Mouse (Mus musculus): ENCODE results near the gene Lbhd1.
"Not testable (repeated sequence)": the region's sequence is repeated elsewhere in the genome, so short reads cannot be mapped to it uniquely, and the experiment has no call there.

Gene Lbhd1

DNA sequence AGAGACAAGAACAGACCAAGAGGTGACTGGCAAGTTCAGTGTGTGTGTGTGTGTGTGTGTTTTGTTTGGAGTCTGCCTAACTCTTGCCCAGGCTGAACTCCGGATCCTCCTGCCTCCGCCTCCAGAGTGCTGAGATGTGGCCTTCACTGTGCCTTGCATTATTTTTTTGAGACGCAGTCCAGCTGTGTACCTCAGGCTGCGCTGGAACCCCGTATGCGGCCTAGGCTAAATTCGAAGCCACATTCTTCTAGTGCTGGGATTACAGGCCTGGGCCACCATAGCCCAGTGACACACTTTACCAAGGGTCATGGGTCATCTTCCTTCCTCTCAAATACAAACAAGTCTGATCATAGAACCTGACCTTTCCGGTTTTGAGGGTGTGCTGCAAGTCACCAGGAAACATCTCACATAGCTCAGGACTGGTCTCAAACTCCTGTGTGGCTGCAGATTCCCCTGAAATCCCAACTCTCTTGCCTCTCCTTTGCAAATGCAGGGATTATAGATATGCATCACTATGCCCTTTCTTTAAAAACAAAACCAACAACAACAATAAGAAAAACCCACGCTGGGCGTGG is 11.2 kb upstream of the Lbhd1 start:
- DNase-seq, result no peak

- no peak for DNase-seq
Measured at GRCm38 (mm10) chr19:8875031-8875430, 8.5 kb upstream of the Lbhd1 start.

GRCm38 (mm10) chr19:8880311-8881033 is 3.1 kb upstream of the Lbhd1 start, which contains the start of gene Uqcc3:
TSS of gene Uqcc3 (minus strand) at chr19:8880923.
- DNase-seq, result peak; percentile 95

- no peak for DNase-seq
Measured at GRCm38 (mm10) chr19:8881034-8881392, 2.5 kb upstream of the Lbhd1 start.

- no peak for DNase-seq
Measured at GRCm38 (mm10) chr19:8886916-8887584, 3.5 kb downstream of the Lbhd1 start.

GRCm38 (mm10) chr19:8887585-8888463 is 4.3 kb downstream of the Lbhd1 start:
- DNase-seq, result no peak

DNA sequence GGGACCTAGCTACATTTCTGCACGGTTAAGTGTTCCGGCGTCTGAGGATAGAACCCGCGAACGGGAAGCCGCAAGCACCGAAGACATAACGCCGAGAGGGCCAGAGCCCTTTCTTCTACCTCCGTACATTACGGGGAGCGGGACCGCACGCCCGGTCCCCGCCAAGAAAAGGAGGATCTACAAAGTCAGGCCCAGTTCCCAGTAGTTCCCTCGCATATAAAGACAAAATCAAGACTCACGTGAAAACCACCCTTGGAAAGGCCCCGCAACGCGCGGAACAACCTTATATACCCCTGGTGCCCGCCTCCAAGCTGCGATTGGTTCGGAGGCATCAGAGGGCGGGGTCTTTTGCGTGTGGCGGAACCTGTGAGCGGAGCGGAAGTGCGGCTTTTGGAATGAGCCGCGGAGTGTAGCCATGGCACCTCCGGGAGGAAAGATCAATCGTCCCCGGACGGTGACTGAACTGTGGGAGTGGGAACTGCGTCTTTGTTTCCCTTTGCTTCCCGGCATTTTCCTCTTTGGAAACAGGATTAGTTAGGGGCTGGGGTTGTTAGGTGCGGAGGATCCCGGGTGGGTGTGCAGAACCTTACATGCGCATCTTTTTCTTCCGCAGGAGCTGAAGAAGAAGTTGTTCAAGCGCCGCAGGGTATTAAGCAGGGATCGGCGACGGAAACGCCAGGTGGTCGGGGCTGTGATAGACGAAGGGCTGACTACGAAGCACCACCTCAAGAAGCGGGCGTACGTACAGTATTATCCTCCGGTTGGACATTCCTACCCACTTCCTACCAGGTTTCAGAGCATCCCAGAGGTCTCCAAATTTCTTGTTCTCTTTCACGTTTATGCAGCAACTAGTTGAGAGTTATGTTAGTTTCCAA is 5.2 kb downstream of the Lbhd1 start, which contains the start of the genes 1810009A15Rik and Gm49416:
TSS of gene 1810009A15Rik (plus strand) at position 343 of the 875 bp plus-strand sequence.
TSS of gene Gm49416 (plus strand) at position 416 of the 875 bp plus-strand sequence.
- DNase-seq, result peak; percentile 99

DNA sequence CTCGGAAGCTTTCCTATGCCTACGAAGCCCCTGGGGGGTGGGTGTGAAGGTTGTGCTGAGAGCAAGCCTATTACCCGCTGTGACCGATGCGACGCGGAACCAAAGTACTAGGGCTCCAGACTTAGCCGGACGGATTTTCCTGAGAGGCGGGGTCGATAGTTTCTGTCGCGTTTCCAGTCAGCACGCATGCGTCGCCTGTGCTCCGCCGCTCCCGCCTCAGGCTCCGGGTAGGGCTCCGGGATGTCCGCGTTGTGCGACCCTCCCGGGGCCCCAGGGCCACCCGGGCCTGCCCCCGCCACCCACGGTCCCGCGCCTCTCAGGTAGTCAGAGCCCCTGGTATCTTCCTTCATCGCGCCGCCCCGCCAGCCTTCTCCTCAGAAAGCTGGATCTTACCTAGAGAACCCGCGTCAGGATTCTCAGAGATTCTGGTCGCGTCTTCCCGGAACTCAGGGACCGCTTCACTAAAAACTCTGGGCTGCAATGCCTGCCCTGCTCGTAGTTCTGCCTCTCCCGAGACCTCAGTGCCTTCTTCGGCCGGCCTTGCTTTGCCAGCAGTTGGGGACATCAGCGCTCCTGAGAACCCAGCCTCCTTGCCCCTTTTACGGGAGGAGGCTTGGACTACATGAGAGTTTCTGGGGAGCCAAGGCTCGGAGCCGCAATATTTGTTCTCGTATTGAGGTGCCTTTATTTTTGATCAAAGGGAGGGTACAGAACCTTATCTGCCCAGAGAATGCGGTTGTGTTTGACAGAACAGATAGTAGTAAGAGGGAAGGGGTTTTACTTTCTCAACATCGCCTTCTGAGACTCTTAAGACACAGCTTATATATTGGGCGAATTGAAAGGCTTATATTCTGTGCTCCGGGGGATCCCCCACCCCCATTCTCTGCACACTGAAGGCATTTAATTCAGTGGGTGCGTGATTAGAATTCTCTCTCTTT is 9.6 kb downstream of the Lbhd1 start, which contains the start of gene Ints5:
TSS of gene Ints5 (plus strand) at position 177 of the 938 bp plus-strand sequence.
- DNase-seq, result peak; percentile 93

DNA sequence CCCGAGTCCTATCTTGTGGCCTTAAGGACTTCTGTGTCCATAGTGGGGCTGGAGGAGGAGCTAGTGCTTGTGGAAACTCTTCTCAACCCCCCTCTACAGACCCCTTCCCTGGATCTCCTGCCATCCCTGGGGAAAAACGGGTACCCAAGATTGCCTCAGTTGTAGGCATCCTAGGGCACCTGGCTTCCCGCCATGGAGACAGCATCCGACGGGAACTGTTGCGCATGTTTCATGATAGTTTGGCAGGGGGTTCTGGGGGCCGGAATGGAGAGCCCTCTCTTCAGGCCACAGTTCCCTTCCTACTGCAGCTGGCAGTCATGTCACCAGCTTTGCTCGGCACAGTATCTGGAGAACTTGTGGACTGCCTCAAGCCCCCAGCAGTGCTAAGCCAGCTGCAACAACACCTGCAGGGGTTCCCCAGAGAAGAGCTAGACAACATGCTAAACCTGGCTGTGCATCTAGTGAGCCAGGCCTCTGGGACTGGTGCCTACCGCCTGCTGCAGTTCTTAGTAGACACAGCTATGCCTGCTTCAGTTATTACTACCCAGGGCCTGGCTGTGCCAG is 11.9 kb downstream of the Lbhd1 start:
- DNase-seq, result no peak

DNA sequence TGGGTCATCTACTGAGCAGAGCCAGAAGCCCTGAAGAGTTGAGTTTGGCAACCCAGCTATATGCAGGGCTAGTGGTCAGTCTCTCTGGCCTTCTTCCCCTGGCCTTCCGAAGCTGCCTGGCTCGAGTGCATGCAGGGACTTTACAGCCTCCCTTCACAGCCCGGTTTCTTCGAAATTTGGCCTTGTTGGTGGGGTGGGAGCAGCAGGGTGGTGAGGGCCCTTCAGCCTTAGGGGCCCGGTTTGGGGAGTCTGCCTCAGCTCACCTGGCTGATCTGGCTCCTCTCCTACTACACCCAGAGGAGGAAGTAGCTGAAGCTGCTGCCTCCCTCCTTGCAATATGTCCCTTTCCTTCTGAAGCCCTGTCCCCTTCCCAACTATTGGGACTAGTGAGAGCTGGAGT is 12.7 kb downstream of the Lbhd1 start:
- not testable (repeated sequence) for DNase-seq

GRCm38 (mm10) chr19:8897211-8897864 is 13.8 kb downstream of the Lbhd1 start:
- peak; percentile 44 for DNase-seq

GRCm38 (mm10) chr19:8897865-8898495 is 14.4 kb downstream of the Lbhd1 start, which contains the start of gene Ganab:
TSS of gene Ganab (plus strand) at chr19:8898071.
- DNase-seq, result peak; percentile 100

DNA sequence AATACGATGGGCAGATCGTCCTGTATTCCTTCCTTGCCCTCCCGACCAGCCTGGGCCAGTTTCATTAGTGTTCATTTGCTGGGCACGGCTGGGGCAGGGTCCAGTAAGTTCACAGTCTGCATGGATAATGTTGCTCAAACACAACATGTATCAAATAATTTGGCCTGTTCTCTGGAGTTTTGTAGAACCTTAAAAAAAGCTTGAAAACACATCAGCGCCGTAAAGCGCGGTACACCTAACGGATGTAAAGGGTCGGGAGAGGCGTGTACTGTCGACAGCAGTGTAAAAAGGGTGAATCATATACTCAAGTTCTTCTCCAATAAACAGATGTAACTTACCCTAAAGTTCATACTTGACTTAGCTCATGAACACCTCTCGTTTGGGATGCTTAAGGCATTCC is 15.0 kb downstream of the Lbhd1 start:
- no peak for DNase-seq

- DNase-seq, result no peak
Measured at GRCm38 (mm10) chr19:8899079-8899478, 15.5 kb downstream of the Lbhd1 start.

DNA sequence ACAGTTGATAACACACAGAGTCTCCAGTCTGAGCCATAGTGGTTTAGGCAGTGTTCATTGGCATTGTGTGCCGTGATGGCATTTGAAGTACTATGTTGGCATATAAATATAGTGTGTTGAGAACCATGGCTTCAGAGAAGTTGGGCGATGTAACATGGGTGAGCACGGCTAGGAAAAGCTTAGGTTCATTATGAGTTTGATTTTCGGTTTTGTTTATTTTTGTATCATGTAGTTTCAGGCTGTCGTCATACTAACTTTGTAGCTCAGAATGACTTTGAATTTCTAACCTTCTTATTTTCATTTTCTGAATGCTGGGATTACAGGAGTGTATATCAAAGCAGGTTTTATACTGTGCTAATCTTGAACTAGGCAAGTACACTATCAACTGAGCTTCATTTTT is 19.9 kb downstream of the Lbhd1 start:
- no peak for DNase-seq

GRCm38 (mm10) chr19:8908531-8908930 is 25.0 kb downstream of the Lbhd1 start:
- no peak for DNase-seq

DNA sequence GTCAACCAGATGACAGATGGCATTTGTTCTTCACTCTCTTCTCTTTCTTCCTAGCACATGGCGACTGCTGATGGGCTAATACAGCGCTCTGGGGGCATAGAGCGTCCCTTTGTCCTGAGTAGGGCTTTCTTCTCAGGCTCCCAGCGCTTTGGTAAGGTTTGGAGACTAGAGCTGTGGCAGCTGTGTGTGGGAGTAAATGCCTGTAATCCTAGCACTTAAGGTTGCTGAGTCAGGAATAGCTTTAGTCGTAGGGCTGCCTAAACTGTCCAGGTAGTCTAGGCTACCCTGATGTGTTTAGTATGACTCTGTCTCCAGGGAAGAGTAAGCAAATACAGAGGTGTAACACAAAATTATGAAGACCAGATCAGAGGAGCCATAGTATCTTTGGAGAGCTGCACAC is 28.3 kb downstream of the Lbhd1 start:
- no peak for DNase-seq

- DNase-seq, result no peak
Measured at GRCm38 (mm10) chr19:8914212-8914611, 30.7 kb downstream of the Lbhd1 start.

- no peak for DNase-seq
Measured at GRCm38 (mm10) chr19:8919000-8919399, 35.5 kb downstream of the Lbhd1 start.

All from embryo, embryonic 11 days (tissue).